Mouse (Mus musculus): Measurements from ENCODE around the gene Asl. TPM values are rescaled to one million over a fixed set of nuclear protein-coding genes. Genes with fewer than 3 reads are reported as not detected.
A peak's percentile ranks its signal among the peaks of the same experiment; 100 is the strongest.

The Asl gene
- polyA plus RNA-seq (2014; fragmentation: Nextera tagmentation; extraction: Ambion mirVana), result 23.1 and 24.3 TPM in 2 replicates

DNA sequence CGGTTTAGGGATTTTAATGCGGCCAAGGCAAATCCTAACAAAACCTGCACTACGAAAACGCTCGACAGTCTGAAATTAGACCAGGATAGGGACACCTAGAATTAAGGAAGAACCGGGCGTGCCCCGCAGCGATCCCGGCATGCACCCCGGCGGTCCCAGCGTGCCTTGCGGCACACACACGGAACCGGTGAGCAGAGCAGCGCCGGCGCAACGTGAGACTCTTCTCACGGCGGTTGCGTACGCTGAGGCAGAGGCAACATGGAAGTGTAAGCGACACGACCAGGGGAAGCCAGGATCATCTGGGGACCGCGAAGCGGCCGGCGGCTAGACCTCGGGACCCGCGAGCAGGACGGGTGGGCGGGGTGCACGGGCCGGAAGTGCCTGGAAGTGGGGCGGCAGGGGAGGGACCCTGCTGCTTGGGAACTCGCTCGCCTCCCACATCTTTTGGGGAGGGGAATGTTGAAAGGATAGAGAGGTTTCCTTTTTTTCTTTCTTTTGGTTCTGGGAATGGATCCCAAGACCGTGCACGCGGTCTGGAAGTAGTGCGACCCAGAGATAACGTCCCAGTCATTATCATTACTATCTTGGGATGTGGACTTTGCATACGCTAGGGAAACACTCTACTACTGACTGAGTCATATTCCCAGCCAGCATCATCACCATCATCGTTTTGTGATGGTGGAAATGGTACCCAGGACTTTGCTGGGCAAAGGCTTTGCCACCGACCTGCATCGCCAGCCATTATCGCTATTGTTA, at the start of gene Asl, which contains the start of gene Crcp:
Asl (minus strand) TSS at position 106 of the 756 bp plus-strand sequence.
Crcp (plus strand) TSS at position 149 of the 756 bp plus-strand sequence.
- Histone ChIP-seq H3K27ac (ENCODE audit: low read depth) (peak within 1 kb of the TSS; percentile 95), H3K36me3 (ENCODE audit: insufficient read depth) (no peaks in the 10 kb centered on the region), H3K4me2 (peak within 1 kb of the TSS; percentile 90), H3K9ac (peak within 1 kb of the TSS; percentile 76), H3K4me3 (ENCODE audit: low read depth, low read length) (peak within 1 kb of the TSS; percentile 73), H3K27me3 (ENCODE audit: insufficient read depth, low read length) (no peaks in the 10 kb centered on the region), H3K4me1 (ENCODE audit: insufficient read depth) (no peaks in the 10 kb centered on the region), H3K9me3 (ENCODE audit: low read depth, low read length) (no peaks in the 10 kb centered on the region)
- DNase-seq, result peak; percentile 85
- ATAC-seq (ENCODE audit: insufficient read depth), result peak; percentile 89
- WGBS, result 2% methylated on average over 51 of the region's 51 CpGs
- TF ChIP-seq CTCF (IDR thresholded peaks at IDR 0.05; ENCODE audit: low read depth), result no peak

DNA sequence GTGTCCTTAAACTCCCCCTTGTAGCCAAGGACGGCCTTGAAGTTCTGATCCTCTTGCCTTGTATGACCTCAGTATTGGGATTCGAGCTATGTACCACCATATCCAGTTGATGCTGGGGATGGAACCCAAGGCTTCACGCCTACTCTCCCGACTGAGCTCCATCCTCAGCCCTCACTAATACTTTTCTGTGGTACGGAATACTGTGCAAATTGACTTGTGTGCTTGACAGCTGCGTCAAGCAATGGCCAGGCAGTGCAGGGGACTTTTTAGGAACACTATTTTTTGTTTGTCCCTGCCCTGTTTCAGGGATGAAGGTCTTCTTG, 49.7 kb upstream of the Asl start:
- Histone ChIP-seq H3K4me3 (ENCODE audit: low read depth, low read length) (peak overlapping the region; percentile 76), H3K27ac (ENCODE audit: low read depth) (peak overlapping the region; percentile 79; the same call in 1 of the 2 replicates), H3K4me2 (peak overlapping the region; percentile 83), H3K9ac (peak overlapping the region; percentile 85), H3K27me3 (ENCODE audit: insufficient read depth, low read length) (0 out of 2 replicates have a peak, but pooled peaks cover 5% of the 10 kb centered on the region), H3K4me1 (ENCODE audit: insufficient read depth) (0 out of 2 replicates have a peak, but pooled peaks cover 5% of the 10 kb centered on the region), H3K36me3 (ENCODE audit: insufficient read depth) (no peaks in the 10 kb centered on the region), H3K9me3 (ENCODE audit: low read depth, low read length) (no peaks in the 10 kb centered on the region)
- no peak for DNase-seq
- WGBS, result 39% methylated on average over 6 of the region's 6 CpGs
- TF ChIP-seq CTCF (IDR thresholded peaks at IDR 0.05; ENCODE audit: low read depth), result no peak
- ATAC-seq (ENCODE audit: insufficient read depth), result no peak; the same call in 1 of the 2 replicates

DNA sequence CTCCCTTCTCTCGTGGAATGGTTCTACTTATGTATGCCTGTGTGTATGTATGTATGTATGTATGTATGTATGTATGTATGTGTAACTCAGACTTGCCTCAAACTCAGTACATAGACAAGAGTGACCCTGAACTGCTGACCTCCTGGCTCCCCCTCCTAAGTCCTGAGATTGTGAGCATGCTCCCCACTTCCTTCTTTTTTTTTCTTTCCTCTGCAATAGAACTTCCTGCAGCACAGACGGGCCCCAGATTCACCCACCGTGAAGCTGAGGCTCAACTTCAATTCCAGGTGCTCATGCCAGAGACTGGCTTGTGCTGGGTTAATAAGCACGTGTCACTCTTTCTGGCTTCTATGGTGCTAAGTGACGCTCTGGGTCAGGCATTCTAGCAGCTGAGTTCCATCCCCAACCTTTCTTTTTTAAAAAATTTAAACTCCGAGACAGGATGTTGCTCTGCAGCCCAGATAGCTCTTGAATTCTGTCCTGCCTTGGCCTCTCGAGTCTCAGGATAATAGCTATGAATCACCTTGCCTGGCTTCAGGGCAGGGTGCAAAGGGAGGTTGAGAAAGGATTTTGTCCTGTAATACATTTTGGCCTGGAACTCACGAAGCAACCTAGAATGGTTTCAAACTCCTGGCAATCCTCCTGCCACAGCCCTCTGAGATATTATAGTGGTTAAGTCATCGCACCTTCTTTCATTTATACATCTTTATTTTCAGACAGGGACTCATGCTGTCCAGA, 49.2 kb upstream of the Asl start:
- H3K4me1 ChIP-seq (ENCODE audit: insufficient read depth), result 0 out of 2 replicates have a peak, but pooled peaks cover 5% of the 10 kb centered on the region
- H3K36me3 ChIP-seq (ENCODE audit: insufficient read depth), result no peaks in the 10 kb centered on the region
- no peak overlapping the region for H3K4me3 ChIP-seq (ENCODE audit: low read depth, low read length)
- 0 out of 2 replicates have a peak, but pooled peaks cover 5% of the 10 kb centered on the region for H3K27me3 ChIP-seq (ENCODE audit: insufficient read depth, low read length)
- H3K27ac ChIP-seq (ENCODE audit: low read depth), result no peak overlapping the region
- DNase-seq (no peak), ATAC-seq (ENCODE audit: insufficient read depth) (no peak)
- H3K4me2 ChIP-seq, result peak overlapping the region; percentile 83; the same call in 1 of the 2 replicates
- H3K9ac ChIP-seq, result no peak overlapping the region
- TF ChIP-seq CTCF (IDR thresholded peaks at IDR 0.05; ENCODE audit: low read depth), result no peak
- no peaks in the 10 kb centered on the region for H3K9me3 ChIP-seq (ENCODE audit: low read depth, low read length)
- 70% methylated on average over 9 of the region's 9 CpGs for WGBS

DNA sequence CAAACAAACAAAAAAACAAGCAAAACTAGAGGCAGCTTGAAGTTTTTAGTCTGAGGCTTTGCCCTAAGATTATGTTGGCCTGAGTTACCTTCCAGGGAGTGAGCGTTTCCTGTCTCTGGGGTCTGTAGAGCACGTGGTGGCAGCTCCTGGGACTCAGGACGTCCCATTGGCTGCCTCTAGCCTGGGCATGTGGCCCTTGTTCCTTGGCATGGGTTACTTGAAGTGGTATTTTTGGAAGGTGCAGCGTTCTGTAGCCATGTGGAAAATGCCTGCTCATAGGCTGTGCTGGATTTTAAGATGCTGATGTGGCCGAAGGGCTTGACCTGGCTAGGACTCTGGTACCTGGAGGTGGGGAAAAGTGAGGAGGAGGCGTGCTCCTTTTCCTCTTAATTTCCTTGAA, 47.3 kb upstream of the Asl start:
- no peak overlapping the region for H3K4me3 ChIP-seq (ENCODE audit: low read depth, low read length)
- no peaks in the 10 kb centered on the region for H3K36me3 ChIP-seq (ENCODE audit: insufficient read depth)
- 0 out of 2 replicates have a peak, but pooled peaks cover 5% of the 10 kb centered on the region for H3K4me1 ChIP-seq (ENCODE audit: insufficient read depth)
- H3K4me2 ChIP-seq, result no peak overlapping the region
- ATAC-seq (ENCODE audit: insufficient read depth), result no peak
- TF ChIP-seq CTCF (IDR thresholded peaks at IDR 0.05; ENCODE audit: low read depth), result no peak
- H3K27me3 ChIP-seq (ENCODE audit: insufficient read depth, low read length), result 0 out of 2 replicates have a peak, but pooled peaks cover 5% of the 10 kb centered on the region
- H3K9ac ChIP-seq, result no peak overlapping the region
- H3K27ac ChIP-seq (ENCODE audit: low read depth), result no peak overlapping the region
- H3K9me3 ChIP-seq (ENCODE audit: low read depth, low read length), result no peaks in the 10 kb centered on the region
- DNase-seq, result no peak
- WGBS, result 59% methylated on average over 6 of the region's 6 CpGs

DNA sequence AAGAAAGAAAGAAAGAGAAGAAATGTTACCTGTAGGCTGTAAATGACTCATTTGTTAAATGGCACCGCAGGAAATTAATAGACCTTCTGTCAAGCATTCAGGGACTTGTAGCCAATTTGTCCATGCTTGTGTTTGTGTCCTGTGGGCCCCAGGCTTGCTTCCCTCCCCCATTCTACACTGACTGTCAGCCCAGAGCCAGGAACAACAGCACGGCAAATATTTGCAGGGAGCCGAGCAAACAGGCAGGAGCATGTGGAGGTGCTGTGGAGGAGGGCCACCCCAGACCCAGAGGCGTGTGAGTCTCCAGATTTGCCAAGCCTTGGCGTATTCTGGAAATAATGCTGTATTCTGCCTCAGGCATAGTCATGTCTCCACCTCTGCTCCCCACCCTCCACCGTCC, 45.4 kb upstream of the Asl start:
- no peak overlapping the region for H3K4me3 ChIP-seq (ENCODE audit: low read depth, low read length)
- no peak overlapping the region for H3K27ac ChIP-seq (ENCODE audit: low read depth)
- WGBS, result 54% methylated on average over 6 of the region's 6 CpGs
- TF ChIP-seq CTCF (IDR thresholded peaks at IDR 0.05; ENCODE audit: low read depth), result no peak
- H3K9me3 ChIP-seq (ENCODE audit: low read depth, low read length), result no peaks in the 10 kb centered on the region
- H3K27me3 ChIP-seq (ENCODE audit: insufficient read depth, low read length), result 0 out of 2 replicates have a peak, but pooled peaks cover 5% of the 10 kb centered on the region
- ATAC-seq (ENCODE audit: insufficient read depth), result no peak
- H3K36me3 ChIP-seq (ENCODE audit: insufficient read depth), result no peaks in the 10 kb centered on the region
- H3K4me1 ChIP-seq (ENCODE audit: insufficient read depth), result 0 out of 2 replicates have a peak, but pooled peaks cover 5% of the 10 kb centered on the region
- H3K4me2 ChIP-seq, result 0 out of 2 replicates have a peak overlapping the region, but pooled peaks have one; percentile 5
- DNase-seq, result no peak
- no peak overlapping the region for H3K9ac ChIP-seq

DNA sequence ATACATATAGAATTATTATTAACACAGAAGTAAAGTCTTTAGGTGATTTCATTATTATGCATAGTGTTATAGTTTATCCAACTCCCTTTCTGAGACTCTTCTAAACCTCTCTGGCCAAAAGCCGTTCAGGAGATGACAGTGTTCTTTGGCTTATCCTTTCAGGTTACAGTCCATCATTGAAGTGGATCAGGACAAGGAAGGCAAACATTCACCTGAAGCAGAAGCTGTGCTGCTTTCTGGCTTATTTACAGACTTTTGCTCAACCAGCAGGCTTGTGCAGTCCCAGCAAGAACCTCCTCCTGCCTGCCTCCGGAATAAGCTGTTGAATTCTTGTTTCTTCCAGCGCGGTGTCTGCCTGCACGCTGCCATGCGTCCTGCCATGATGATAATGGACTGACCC, 44.0 kb upstream of the Asl start, which contains the start of gene Tpst1:
Tpst1 (plus strand) TSS at position 301 of the 400 bp plus-strand sequence.
- Histone ChIP-seq H3K36me3 (ENCODE audit: insufficient read depth) (no peaks in the 10 kb centered on the region), H3K27ac (ENCODE audit: low read depth) (no peak within 1 kb of the TSS), H3K27me3 (ENCODE audit: insufficient read depth, low read length) (0 out of 2 replicates have a peak, but pooled peaks cover 5% of the 10 kb centered on the region), H3K9ac (no peak within 1 kb of the TSS), H3K9me3 (ENCODE audit: low read depth, low read length) (no peaks in the 10 kb centered on the region), H3K4me3 (ENCODE audit: low read depth, low read length) (no peak within 1 kb of the TSS), H3K4me1 (ENCODE audit: insufficient read depth) (no peaks in the 10 kb centered on the region), H3K4me2 (no peak within 1 kb of the TSS)
- DNase-seq (no peak), ATAC-seq (ENCODE audit: insufficient read depth) (no peak)
- WGBS, result 80% methylated on average over 6 of the region's 6 CpGs
- TF ChIP-seq CTCF (IDR thresholded peaks at IDR 0.05; ENCODE audit: low read depth), result no peak

DNA sequence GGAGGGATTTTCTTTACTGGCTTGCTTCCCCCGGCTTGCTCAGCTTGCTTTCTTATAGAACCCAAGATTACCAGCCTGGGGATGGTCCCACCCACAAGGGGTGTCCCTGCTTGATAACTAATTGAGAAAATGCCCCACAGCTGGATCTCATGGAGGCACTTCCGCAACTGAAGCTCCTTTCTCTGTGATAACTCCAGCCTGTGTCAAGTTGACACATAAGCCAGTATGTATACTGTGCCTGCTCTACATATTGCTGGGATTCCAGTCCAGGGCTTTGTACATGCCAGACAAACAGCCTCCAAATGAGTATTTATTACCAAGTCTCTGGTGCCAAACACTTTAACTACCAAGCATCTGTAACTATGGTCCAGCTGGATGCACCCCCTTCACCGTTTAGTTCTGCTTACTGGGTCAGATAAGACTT, 38.8 kb upstream of the Asl start:
- H3K36me3 ChIP-seq (ENCODE audit: insufficient read depth), result no peaks in the 10 kb centered on the region
- no peak overlapping the region for H3K9ac ChIP-seq
- ATAC-seq (ENCODE audit: insufficient read depth) (no peak), DNase-seq (no peak)
- H3K27ac ChIP-seq (ENCODE audit: low read depth), result no peak overlapping the region
- H3K4me2 ChIP-seq, result no peak overlapping the region
- 49% methylated on average over 3 of the region's 3 CpGs for WGBS
- no peak overlapping the region for H3K4me3 ChIP-seq (ENCODE audit: low read depth, low read length)
- TF ChIP-seq CTCF (IDR thresholded peaks at IDR 0.05; ENCODE audit: low read depth), result no peak
- H3K4me1 ChIP-seq (ENCODE audit: insufficient read depth), result no peaks in the 10 kb centered on the region
- H3K9me3 ChIP-seq (ENCODE audit: low read depth, low read length), result no peaks in the 10 kb centered on the region
- H3K27me3 ChIP-seq (ENCODE audit: insufficient read depth, low read length), result no peaks in the 10 kb centered on the region

All from lung, embryonic 14.5 days (tissue).